Mouse (Mus musculus) C2C12 (cell line): ENCODE results near the gene Hsd17b11.

Source experiments
- CEBPB ChIP-seq: IDR thresholded peaks from one replicate; pipeline ENCODE4 v1.6.1; 2011; ENCODE audit warnings: low read depth, mild to moderate bottlenecking, control low read depth, moderate library complexity
- CTCF ChIP-seq: IDR thresholded peaks from one replicate; pipeline ENCODE4 v1.5.1; 2011; ENCODE audit not compliant: control insufficient read depth, insufficient read depth, insufficient read length
- FOSL1 ChIP-seq: IDR thresholded peaks from one replicate; pipeline ENCODE4 v1.8.0; 2011; ENCODE audit warnings: mild to moderate bottlenecking, low read length; ENCODE audit not compliant: poor library complexity, insufficient read depth, severe bottlenecking
- MAX ChIP-seq: IDR thresholded peaks from one replicate; pipeline ENCODE4 v1.6.1; 2011; ENCODE audit warnings: mild to moderate bottlenecking, control low read depth
- MYOD1 ChIP-seq: IDR thresholded peaks from one replicate; pipeline ENCODE4 v1.6.1; 2011; ENCODE audit warnings: low read depth; ENCODE audit not compliant: control insufficient read depth, insufficient read length
- MYOG ChIP-seq: IDR thresholded peaks from one replicate; pipeline ENCODE4 v1.6.1; 2011; ENCODE audit not compliant: control insufficient read depth, insufficient read length; ENCODE audit errors: extremely low read depth
- USF1 ChIP-seq: IDR thresholded peaks from one replicate; pipeline ENCODE4 v1.6.1; 2011; ENCODE audit warnings: low read depth, mild to moderate bottlenecking, control low read depth, moderate library complexity

DNA sequence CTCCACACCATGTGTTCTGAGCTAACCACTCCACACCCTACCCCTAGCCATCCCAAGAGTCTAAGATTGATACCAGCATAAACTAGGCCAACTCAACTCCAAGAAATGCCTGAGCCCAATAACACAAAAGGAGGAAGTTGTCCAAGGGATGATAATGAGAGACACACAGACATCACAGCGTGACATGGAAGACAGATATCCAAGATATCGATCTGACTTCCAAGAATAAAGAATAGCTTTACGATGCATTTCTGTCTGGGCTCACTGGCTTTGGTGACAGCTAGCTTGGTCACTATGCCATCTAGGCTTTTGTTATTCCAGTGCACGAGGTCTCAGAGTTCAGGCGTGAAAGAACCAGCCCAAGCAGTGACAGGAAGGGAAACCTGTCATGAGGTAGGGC, 50.7 kb downstream of the Hsd17b11 start:
- no peak for TF ChIP-seq CTCF
- TF ChIP-seq MYOG: no peak
- no peak for TF ChIP-seq USF1
- TF ChIP-seq CEBPB: no peak
- TF ChIP-seq FOSL1: no peak
- TF ChIP-seq MYOD1: no peak
- no peak for TF ChIP-seq MAX
